Mouse (Mus musculus) embryonic facial prominence, embryonic 13.5 days (tissue): ENCODE data around the gene Mmd. TPM values are rescaled to one million over a fixed set of nuclear protein-coding genes. Genes with fewer than 3 reads are reported as not detected.

Source experiments
- ATAC-seq: fragments of 200-750 bp; cut with Nextera tagmentation; 2 replicates; pipeline ENCODE4 v1.8.0; 2017; ENCODE audit warnings: low read depth; ENCODE audit not compliant: insufficient number of reproducible peaks, insufficient read depth, low FRiP score, low TSS enrichment
- H3K27ac ChIP-seq: fragments of 300-500 bp; sonication (generic); 2 replicates; pipeline ENCODE4 v1.5.1; 2015; ENCODE audit warnings: moderate library complexity, mild to moderate bottlenecking, inconsistent platforms
- H3K27me3 ChIP-seq: fragments of 300-500 bp; sonication (generic); 2 replicates; pipeline ENCODE4 v1.6.1; 2015; ENCODE audit warnings: mild to moderate bottlenecking, inconsistent platforms
- H3K36me3 ChIP-seq: fragments of 300-500 bp; sonication (generic); 2 replicates; pipeline ENCODE4 v1.6.1; 2015; ENCODE audit warnings: mild to moderate bottlenecking, inconsistent platforms
- H3K4me1 ChIP-seq: fragments of 300-500 bp; sonication (generic); 2 replicates; pipeline ENCODE4 v1.6.1; 2015; ENCODE audit warnings: inconsistent platforms
- H3K4me2 ChIP-seq: fragments of 300-500 bp; sonication (generic); 2 replicates; pipeline ENCODE4 v1.6.1; 2015; ENCODE audit warnings: moderate library complexity, mild to moderate bottlenecking, inconsistent platforms
- H3K4me3 ChIP-seq: fragments of 300-500 bp; sonication (generic); 2 replicates; pipeline ENCODE4 v1.5.1; 2015; ENCODE audit warnings: mild to moderate bottlenecking, inconsistent platforms
- H3K9ac ChIP-seq: fragments of 300-500 bp; sonication (generic); 2 replicates; pipeline ENCODE4 v1.6.1; 2015; ENCODE audit warnings: mild to moderate bottlenecking, inconsistent platforms
- H3K9me3 ChIP-seq: fragments of 300-500 bp; sonication (generic); 2 replicates; pipeline ENCODE4 v1.6.1; 2016; ENCODE audit warnings: inconsistent platforms
- WGBS: fragments of 180-500 bp; shearing (Covaris S2); methylation state at CpG from one replicate; pipeline ENCODE4 v1.1.7; 2015; ENCODE audit warnings: mixed read lengths; 5-methylcytosine and 5-hydroxymethylcytosine counted together
- polyA plus RNA-seq: library from polyadenylated mRNA; unstranded; fragments of >200 nt; fragmentation: Nextera tagmentation; extraction: Ambion mirVana; gene quantifications from 2 replicates; pipeline ENCODE4 v1.2.1, GENCODE M21; 2015

The Mmd gene
- polyA plus RNA-seq, 1 experiment from 2014 or later = 47.5 TPM

DNA sequence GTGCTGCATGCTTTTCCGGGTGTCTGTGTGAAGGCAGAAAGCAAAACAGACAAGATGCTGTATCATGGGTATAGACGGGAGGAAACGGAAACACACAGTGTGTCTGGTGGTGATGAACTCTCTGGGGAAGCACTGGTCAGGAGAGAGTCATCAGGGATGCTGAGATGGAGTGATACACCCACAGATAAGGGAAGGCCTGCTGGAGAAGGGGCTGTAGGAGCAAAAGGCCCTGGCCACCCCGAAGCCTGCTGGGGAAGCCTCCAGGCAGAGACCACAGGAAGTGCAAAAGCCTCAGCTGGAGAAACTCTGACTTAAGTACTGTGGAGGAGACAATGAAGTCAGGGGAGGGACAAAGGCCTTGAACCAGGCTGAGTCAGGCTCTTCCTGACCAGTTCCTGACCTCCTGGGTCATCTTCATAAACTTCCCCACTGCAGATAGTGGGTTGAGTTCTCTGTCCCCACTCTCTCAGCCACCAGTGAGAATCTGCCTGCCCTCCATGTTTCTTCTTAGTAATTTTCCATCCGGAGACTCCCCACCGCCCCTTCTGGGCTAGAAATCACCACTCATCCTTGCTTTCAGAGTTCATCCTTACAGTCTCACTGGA is 37.4 kb downstream of the Mmd start:
- no peak for ATAC-seq
- Histone ChIP-seq H3K4me3 (no peak overlapping the region), H3K9ac (no peak overlapping the region), H3K27ac (no peak overlapping the region), H3K4me2 (no peak overlapping the region), H3K4me1 (0 out of 2 replicates have a peak, but pooled peaks cover 7% of the 10 kb centered on the region), H3K9me3 (no peaks in the 10 kb centered on the region), H3K27me3 (no peaks in the 10 kb centered on the region), H3K36me3 (no peaks in the 10 kb centered on the region)
- 85% methylated on average over 6 of the region's 6 CpGs for WGBS

DNA sequence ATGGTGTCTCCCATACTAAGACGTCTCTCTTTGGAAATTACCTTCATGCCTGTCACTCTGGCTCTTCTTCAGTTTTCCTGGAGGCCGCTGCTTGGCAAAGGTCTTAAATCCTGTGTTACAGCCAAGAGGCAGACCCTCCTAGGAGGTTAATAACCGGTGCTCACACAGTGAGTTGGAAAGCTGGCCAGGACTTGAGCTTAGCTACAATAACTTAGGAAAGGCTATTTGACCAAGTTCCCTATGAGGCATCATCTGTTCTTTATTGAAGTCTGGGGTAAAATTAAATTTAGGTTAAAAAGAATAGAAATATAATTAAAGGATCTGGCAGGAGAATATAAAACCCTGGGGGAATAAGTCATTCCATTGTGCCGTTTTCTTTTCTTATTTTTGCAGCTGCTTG is 41.9 kb downstream of the Mmd start:
- ATAC-seq = no peak
- no peak overlapping the region for H3K27ac ChIP-seq
- no peaks in the 10 kb centered on the region for H3K27me3 ChIP-seq
- H3K9me3 ChIP-seq = no peaks in the 10 kb centered on the region
- H3K4me2 ChIP-seq = no peak overlapping the region
- WGBS = 34% methylated on average over 4 of the region's 4 CpGs
- H3K36me3 ChIP-seq = no peaks in the 10 kb centered on the region
- H3K4me3 ChIP-seq = no peak overlapping the region
- H3K4me1 ChIP-seq = 0 out of 2 replicates have a peak, but pooled peaks cover 10% of the 10 kb centered on the region
- H3K9ac ChIP-seq = no peak overlapping the region

DNA sequence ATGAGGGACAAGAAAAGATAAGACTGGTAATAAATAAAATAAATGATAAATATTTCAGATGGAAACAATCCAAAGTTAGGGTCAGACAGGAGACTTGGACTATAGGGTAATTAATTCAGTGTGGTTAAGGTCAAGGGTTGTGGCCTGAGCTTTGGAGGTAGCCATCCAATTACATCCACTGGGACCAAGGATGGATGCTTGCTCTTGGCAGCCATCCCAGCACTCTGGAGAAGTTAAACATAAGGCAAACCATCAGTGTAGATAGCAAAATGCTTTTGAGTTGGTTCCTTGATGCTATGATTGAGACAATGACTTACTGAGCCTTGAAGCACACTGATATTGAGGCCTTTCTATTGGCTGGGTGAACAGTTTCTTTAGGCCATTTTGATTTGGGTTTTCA is 43.5 kb downstream of the Mmd start:
- Histone ChIP-seq H3K4me2 (no peak overlapping the region), H3K4me3 (no peak overlapping the region), H3K9me3 (no peaks in the 10 kb centered on the region), H3K4me1 (0 out of 2 replicates have a peak, but pooled peaks cover 10% of the 10 kb centered on the region), H3K36me3 (no peaks in the 10 kb centered on the region), H3K27me3 (no peaks in the 10 kb centered on the region), H3K9ac (no peak overlapping the region), H3K27ac (no peak overlapping the region)
- no peak for ATAC-seq

DNA sequence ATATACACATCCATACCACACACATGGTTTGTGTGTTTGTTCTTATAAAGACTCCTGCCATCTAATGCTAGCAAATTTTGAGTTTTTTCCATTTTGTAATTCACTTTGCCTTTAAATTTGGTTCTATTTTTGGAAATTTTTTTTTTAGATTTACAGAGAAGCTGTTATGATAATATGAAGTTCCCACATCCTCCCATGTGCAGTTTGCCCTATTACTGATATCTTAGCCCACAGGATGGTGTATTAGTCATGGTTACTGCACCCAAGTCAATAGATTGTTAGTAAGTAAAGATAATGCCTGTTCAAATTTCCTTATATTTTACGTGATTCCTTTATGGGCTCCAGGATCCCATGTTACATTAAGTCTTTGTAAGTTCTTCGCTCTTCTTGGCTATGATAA is 45.4 kb downstream of the Mmd start:
- H3K27ac ChIP-seq = no peak overlapping the region
- peaks cover 12% of the 10 kb centered on the region for H3K4me1 ChIP-seq
- H3K9ac ChIP-seq = no peak overlapping the region
- ATAC-seq = no peak
- H3K27me3 ChIP-seq = no peaks in the 10 kb centered on the region
- H3K4me3 ChIP-seq = no peak overlapping the region
- no peaks in the 10 kb centered on the region for H3K9me3 ChIP-seq
- H3K36me3 ChIP-seq = no peaks in the 10 kb centered on the region
- H3K4me2 ChIP-seq = no peak overlapping the region
- 87% methylated on average over 2 of the region's 2 CpGs for WGBS

DNA sequence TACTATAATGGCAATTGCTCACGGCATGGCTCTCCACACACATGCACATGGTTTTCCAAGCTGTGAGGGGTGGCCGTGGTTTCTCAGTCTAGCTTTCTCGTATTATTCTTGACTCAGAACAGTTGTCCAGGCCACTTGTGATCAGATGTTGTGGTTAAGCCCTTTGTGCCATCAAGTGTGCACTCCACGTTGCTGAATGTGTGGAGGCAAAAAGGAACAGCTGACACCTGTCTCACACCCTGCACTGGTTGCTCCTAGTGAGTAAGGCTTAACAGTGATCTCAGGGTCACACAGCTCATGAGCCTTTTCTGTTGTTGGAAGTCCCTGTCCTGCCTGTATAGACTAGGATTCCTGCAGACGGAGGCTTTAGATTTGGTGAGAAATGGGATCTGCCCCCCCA is 56.8 kb downstream of the Mmd start:
- 82% methylated on average over 5 of the region's 5 CpGs for WGBS
- Histone ChIP-seq H3K4me1 (no peaks in the 10 kb centered on the region), H3K36me3 (no peaks in the 10 kb centered on the region), H3K9ac (no peak overlapping the region), H3K4me3 (no peak overlapping the region), H3K4me2 (no peak overlapping the region), H3K27ac (no peak overlapping the region), H3K27me3 (no peaks in the 10 kb centered on the region), H3K9me3 (no peaks in the 10 kb centered on the region)
- no peak for ATAC-seq

DNA sequence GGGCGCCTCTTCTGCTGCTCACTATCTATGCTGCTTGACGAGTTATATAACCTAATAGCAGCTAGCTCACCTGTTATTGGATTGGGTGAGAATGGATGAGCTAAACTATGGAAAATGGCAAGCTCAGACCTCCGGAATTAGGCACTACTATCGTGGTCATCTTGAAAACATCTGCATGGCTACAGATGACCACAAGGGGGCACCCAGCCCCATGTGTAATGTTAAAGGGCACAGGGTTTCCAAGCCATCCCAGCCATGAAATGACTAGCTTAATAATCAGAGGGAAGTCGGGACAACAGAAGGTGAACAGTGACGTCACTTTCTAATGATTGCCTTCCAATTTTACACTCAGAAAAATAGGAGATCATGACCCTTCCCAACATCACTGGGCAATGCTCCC is 57.7 kb downstream of the Mmd start:
- H3K9ac ChIP-seq = no peak overlapping the region
- no peaks in the 10 kb centered on the region for H3K27me3 ChIP-seq
- ATAC-seq = no peak
- H3K4me2 ChIP-seq = no peak overlapping the region
- WGBS = 51% methylated on average over 6 of the region's 6 CpGs
- H3K36me3 ChIP-seq = no peaks in the 10 kb centered on the region
- H3K9me3 ChIP-seq = no peaks in the 10 kb centered on the region
- no peak overlapping the region for H3K27ac ChIP-seq
- H3K4me3 ChIP-seq = no peak overlapping the region
- no peaks in the 10 kb centered on the region for H3K4me1 ChIP-seq

DNA sequence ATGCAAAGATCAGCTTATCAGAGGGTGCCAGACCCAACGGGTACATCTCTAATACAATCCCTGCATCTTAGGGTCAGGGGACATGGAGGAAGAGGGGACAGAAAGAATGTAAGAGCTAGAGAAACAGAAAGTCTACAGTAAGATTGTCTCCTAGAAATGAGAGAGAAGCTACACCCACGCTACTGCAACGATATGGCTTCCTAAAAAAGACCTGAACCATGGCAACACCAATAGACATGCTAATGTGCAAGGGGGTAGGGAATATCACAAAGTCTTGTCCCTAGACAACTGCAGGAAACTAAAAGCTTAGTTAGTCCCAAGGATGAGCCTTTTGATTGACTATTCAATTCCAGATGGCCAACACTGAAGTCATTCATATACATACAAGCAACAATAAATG is 65.3 kb downstream of the Mmd start:
- H3K9me3 ChIP-seq = no peaks in the 10 kb centered on the region
- no peaks in the 10 kb centered on the region for H3K36me3 ChIP-seq
- no peaks in the 10 kb centered on the region for H3K4me1 ChIP-seq
- no peak overlapping the region for H3K27ac ChIP-seq
- no peak overlapping the region for H3K9ac ChIP-seq
- no peak overlapping the region for H3K4me2 ChIP-seq
- no peak for ATAC-seq
- no peaks in the 10 kb centered on the region for H3K27me3 ChIP-seq
- 88% methylated on average over 3 of the region's 3 CpGs for WGBS
- H3K4me3 ChIP-seq = no peak overlapping the region

DNA sequence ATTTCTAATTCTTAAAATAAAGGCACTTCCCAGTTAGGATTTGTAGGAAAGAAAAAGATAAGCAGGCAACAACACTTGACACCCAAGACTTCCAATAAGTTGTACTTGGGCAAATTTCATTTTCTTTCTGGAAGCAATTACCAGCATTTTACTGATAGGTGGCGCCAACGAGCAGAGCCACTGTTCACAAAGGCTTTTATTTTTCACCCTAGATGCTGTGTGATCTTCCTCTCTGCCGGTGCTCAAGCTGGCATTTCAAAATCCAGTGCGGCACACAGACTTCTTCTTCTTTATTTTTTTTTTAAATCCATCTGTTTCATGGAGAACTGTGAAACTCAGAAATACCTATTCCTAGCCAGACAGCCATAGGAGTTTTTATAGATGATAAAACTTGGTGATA is 68.2 kb downstream of the Mmd start:
- Histone ChIP-seq H3K27me3 (no peaks in the 10 kb centered on the region), H3K4me3 (no peak overlapping the region), H3K36me3 (no peaks in the 10 kb centered on the region), H3K9ac (no peak overlapping the region), H3K4me2 (no peak overlapping the region), H3K4me1 (no peaks in the 10 kb centered on the region), H3K9me3 (no peaks in the 10 kb centered on the region), H3K27ac (no peak overlapping the region)
- 17% methylated on average over 4 of the region's 4 CpGs for WGBS
- no peak for ATAC-seq

DNA sequence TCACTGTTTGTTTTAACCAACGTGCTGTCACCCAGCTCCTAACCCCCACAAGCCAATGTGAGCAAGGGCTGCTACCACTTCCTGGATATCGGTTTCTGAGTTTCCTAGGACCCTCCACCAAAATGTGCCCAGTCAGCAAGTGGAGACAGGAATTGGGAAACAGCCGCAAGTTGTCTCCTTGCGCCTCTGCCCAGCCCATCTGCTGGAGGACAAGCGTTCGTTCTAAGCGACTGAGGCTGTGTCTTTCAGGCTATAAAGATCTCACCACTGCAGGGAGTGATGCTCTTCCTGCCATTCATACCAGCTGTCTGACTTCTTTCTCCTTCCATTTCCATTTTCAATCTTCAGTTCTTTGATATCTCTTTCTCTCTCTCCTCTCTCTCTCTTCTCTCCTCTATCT is 71.7 kb downstream of the Mmd start:
- H3K36me3 ChIP-seq = no peaks in the 10 kb centered on the region
- 74% methylated on average over 7 of the region's 7 CpGs for WGBS
- no peak overlapping the region for H3K9ac ChIP-seq
- no peak overlapping the region for H3K27ac ChIP-seq
- no peaks in the 10 kb centered on the region for H3K27me3 ChIP-seq
- no peak overlapping the region for H3K4me2 ChIP-seq
- H3K4me3 ChIP-seq = no peak overlapping the region
- H3K4me1 ChIP-seq = peaks cover 3% of the 10 kb centered on the region; the same call in 1 of the 2 replicates
- no peak for ATAC-seq
- H3K9me3 ChIP-seq = no peaks in the 10 kb centered on the region

DNA sequence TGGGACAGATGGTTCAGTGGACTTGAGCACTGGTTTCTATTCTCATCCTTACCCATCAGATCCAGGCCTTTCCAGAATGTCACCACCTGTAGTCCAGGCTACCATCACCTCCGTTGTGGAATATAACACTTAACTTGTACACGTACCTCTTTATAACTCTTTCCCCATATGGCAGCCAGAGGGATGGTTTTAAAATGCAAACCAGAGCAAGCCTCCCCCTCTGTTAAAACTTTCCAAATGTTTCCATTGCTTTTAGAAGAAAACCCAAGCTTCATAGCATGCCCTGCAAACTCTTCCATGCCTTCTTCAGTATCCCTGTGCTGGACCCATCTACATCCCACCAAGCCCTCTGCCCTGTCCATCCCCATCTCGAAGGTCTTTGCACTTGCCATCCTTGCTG is 75.3 kb downstream of the Mmd start:
- Histone ChIP-seq H3K4me3 (no peak overlapping the region), H3K4me2 (no peak overlapping the region), H3K9ac (no peak overlapping the region), H3K36me3 (no peaks in the 10 kb centered on the region), H3K27me3 (no peaks in the 10 kb centered on the region), H3K27ac (no peak overlapping the region), H3K9me3 (no peaks in the 10 kb centered on the region), H3K4me1 (peaks cover 8% of the 10 kb centered on the region; the same call in 1 of the 2 replicates)
- WGBS = 61% methylated on average over 3 of the region's 3 CpGs
- ATAC-seq = no peak

DNA sequence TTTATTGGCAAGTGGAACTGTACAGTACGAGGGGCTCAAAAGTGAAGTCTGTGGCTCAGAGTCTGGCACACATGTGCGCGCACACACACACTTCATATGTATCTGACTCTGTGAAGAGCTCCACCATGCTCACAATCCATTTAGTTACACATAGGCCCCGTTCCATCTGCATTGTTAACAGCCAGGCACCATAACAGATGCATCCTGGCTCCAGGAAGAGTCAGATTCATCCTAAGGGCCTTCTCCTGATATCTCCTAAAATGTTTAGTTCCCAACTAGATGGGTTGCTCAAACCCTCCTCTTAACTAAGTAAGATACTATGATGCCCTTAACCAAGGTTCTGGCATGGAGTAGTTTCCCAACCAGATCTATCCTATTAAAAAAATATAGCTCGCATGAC is 76.9 kb downstream of the Mmd start:
- Histone ChIP-seq H3K27me3 (no peaks in the 10 kb centered on the region), H3K36me3 (no peaks in the 10 kb centered on the region), H3K27ac (0 out of 2 replicates have a peak overlapping the region, but pooled peaks have one; percentile 4), H3K4me1 (peaks cover 8% of the 10 kb centered on the region; the same call in 1 of the 2 replicates), H3K4me3 (no peak overlapping the region), H3K9me3 (no peaks in the 10 kb centered on the region), H3K4me2 (no peak overlapping the region), H3K9ac (no peak overlapping the region)
- ATAC-seq = no peak
- WGBS = 82% methylated on average over 5 of the region's 5 CpGs

DNA sequence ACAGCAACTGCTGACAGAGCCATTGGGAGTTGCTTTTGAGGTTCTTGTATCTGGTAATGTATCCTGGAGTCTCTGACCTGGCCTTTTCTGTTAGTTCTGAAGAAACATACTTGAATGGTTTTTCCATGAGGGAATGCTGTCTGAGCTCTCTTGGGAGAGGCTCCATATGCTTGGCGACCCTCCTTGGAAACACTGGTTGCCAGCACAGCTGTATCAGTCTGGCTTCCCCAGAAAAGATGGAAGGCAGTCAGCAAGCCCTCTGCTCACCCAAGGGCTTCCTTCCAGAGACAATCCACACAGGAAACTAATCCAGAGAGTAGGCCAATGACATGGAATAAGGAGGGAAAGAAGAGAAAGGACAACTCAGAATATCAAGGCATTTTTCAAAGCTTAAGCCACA is 77.6 kb downstream of the Mmd start:
- H3K27ac ChIP-seq = peak overlapping the region; percentile 44; the same call in 1 of the 2 replicates
- WGBS = 54% methylated on average over 1 of the region's 1 CpGs
- no peak for ATAC-seq

More for the DNA sequence above, 77.6 kb downstream of the Mmd start:
- H3K9ac ChIP-seq = no peak overlapping the region
- H3K4me2 ChIP-seq = no peak overlapping the region
- peaks cover 8% of the 10 kb centered on the region; the same call in 1 of the 2 replicates for H3K4me1 ChIP-seq
- H3K4me3 ChIP-seq = no peak overlapping the region
- no peaks in the 10 kb centered on the region for H3K9me3 ChIP-seq
- no peaks in the 10 kb centered on the region for H3K27me3 ChIP-seq
- H3K36me3 ChIP-seq = no peaks in the 10 kb centered on the region
